Mouse (Mus musculus) adipose tissue, adult 10 weeks (tissue): ENCODE data around the gene Hist4h4. TPM values are rescaled to one million over a fixed set of nuclear protein-coding genes. Genes with fewer than 3 reads are reported as not detected.

ENCODE experiments used
- polyA plus RNA-seq: library from polyadenylated mRNA; stranded (reverse); fragments of 350-450 nt; fragmentation: Illumina TruSeq; extraction: RNeasy Lipid Tissue Mini Kit (QIAGEN cat#74804); gene quantifications from one replicate; pipeline ENCODE4 v1.2.3, GENCODE M21; 2014; ENCODE audit warnings: low read depth, low replicate concordance

Hist4h4 gene
- polyA plus RNA-seq: 0.36 TPM

DNA sequence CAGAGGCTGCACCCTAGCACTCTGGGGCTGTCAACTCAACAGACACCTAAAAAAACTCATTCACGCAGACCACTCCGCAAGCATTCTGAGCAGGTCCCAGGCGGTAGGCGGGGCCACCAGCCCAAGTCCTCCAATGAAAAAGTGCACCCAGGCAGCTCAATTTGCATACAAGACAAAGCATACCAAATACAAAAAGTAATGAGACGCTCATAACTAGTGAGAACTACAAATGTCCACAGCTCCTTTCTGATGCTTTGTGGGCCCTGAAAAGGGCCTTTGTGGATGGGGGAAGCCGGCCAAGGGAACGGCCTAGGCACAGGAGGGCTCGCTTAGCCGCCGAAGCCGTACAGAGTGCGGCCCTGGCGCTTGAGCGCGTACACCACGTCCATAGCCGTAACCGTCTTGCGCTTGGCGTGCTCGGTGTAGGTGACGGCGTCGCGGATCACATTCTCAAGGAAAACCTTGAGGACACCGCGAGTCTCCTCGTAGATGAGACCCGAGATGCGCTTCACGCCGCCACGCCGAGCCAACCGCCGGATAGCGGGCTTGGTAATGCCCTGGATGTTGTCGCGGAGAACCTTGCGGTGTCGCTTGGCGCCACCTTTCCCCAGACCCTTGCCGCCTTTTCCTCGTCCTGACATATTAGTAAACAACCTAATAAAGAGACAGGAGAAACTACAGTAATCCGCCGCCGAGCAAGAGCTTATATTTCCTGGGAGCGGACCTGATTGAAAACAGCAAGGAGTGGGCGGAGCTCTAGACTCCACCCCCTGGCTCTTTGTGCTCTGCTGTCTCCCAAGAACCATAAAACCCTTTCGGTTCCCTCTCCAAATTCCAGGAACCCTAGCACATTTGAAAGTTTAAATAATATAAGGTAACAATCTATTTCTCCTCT, at the start of gene Hist4h4:
TSS of gene Hist4h4 (minus strand) at position 677 of the 895 bp plus-strand sequence.

DNA sequence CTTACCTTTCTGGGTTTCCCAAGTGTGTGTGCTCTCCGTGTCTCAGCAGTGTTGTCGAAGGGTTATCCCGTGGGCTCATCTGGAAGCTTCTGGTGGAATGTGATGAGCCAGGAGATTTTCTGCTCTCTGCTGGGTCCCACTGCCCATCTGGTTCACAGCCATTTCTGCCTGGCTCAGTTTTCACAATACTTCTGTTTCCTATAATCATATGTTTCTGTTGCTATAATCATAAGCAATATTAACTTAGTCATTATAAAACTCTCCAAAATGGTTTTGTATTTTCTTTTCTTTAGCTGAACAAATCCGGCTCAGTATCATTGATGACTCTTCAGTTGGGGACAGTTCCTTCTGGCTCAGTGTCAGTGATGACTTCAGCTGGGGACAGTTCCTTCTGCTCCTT, 31.1 kb upstream of the Hist4h4 start, which contains the start of gene Smco3:
TSS of gene Smco3 (minus strand) at position 101 of the 400 bp plus-strand sequence.

DNA sequence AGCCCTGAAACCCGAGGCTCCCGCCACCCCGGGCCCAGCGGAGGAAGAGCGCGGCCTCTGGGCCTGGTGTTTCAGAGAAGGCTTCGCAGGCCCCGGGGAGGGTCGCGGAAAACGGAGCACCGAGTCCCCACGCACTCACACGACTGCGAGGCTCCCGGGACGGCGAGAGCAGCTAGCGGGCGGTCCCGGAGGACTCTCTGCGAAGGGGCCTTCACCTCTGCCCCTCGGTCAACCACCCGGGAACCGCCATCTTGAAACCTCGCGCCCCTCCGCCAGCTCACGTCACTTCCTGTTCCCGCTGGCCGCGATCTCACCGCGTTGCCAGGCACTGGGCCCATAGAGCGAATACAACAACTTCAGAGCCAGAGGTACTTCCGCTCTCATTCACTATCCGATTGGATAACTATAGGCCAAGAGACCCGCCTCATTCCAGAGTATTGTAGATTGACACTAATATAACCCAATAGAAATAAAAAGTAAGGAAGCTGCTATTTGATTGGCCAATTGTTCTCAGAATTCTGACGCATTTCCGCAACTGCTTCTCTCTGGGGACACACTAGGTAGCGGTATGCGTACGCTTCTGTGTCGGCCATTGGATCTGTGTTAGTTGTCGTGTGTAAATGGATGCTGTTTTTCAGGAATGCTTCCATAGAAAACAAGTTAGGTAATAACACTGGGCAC, 23.8 kb upstream of the Hist4h4 start, which contains the start of gene Wbp11:
TSS of gene Wbp11 (minus strand) at position 353 of the 681 bp plus-strand sequence.

DNA sequence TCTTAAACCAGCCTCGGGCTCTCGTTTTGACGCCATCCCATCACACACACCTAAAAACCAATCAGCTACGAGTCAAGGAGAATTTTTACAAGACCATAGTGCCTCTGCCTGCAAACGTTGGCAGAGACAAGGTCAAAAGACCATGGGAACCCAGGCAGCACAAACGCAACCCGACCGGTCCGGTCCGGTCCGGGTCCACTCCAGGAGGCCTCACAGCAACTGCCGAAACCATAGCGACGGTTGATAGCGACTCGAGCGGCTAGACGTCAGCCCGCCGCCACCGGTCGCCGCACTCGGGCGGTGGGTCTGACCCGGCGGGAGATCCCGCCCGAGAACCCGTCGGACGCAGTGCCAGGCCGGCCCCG, 23.3 kb upstream of the Hist4h4 start, which contains the start of gene BC049715:
TSS of gene BC049715 (plus strand) at position 111 of the 365 bp plus-strand sequence.

DNA sequence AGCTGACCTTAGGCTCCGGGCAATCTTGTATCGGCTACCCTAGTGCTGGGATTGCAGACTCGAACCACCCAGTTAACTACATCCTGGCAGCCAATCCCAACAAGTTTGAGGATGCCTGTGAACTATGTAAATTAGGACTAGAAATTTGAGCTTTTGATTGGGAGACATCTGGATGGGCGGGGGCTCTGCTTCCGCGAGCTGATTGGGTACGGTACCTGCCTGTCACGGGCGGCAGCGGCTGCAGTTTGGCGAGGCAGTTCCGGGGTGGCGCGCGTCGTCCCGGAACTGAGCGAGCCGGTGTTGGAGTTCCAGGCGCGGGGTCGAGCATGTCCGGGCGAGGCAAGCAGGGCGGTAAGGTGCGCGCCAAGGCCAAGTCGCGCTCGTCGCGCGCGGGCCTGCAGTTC, 3.8 kb upstream of the Hist4h4 start, which contains the start of gene H2afj:
TSS of gene H2afj (plus strand) at position 231 of the 404 bp plus-strand sequence.

DNA sequence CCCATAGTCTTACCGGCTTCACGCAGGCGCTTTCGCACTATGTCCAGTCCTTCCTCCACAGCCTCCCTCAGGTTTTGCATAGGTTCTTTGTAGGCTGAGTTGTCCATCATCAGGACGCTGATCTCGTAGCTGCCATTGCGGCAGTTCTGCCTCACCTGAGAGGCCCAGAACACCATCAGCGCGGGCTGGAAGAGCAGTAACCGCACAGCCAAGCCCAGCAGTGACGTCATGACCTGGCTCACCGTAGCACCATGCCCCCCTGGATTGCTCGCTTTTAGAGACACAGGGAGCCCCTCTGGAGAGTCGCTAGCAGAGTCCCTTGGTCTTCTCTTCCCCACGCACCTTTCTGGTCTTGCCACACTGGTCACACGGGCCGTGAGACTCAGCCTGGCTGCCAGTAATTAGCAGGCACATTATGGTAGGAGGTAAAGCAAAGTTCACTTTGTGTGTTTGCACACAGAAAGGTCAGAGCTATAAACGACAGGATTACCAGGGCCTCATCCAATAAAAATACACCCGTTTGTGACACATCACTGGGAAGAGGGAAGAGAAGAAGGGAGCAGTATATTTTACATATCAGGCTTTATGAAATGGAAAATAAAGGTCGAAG, 22.7 kb downstream of the Hist4h4 start, which contains the start of gene Gucy2c:
TSS of gene Gucy2c (minus strand) at position 389 of the 610 bp plus-strand sequence.

Other genes starting within 250 kb of the Hist4h4 start
- 31.6 TPM for gene Plbd1, start 142.5 kb downstream of the Hist4h4 start, polyA plus RNA-seq
- gene Gucy2c, start 22.6 kb downstream of the Hist4h4 start, polyA plus RNA-seq: 0.10 TPM
- 60.8 TPM for gene H2afj, start 3.8 kb upstream of the Hist4h4 start, polyA plus RNA-seq
- 6.3 TPM for gene BC049715, start 23.2 kb upstream of the Hist4h4 start, polyA plus RNA-seq
- 47.5 TPM for gene Wbp11, start 23.8 kb upstream of the Hist4h4 start, polyA plus RNA-seq
- not detected for gene Smco3, start 31.0 kb upstream of the Hist4h4 start, polyA plus RNA-seq
- 15.3 TPM for gene Art4, start 53.3 kb upstream of the Hist4h4 start, polyA plus RNA-seq
- 657 TPM for gene Mgp, start 71.4 kb upstream of the Hist4h4 start, polyA plus RNA-seq
- gene Erp27, start 117.8 kb upstream of the Hist4h4 start, polyA plus RNA-seq: not detected
- not detected for gene Pde6h, start 119.4 kb upstream of the Hist4h4 start, polyA plus RNA-seq
- gene Arhgdib, start 137.5 kb upstream of the Hist4h4 start, polyA plus RNA-seq: 56.7 TPM